Mouse (Mus musculus): ENCODE results near the gene Prrx2. TPM values are rescaled to one million over a fixed set of nuclear protein-coding genes. Genes with fewer than 3 reads are reported as not detected.

The Prrx2 gene
- polyA plus RNA-seq (2015; fragmentation: Nextera tagmentation; extraction: Ambion mirVana): 1.6 and 1.9 TPM in 2 replicates

DNA sequence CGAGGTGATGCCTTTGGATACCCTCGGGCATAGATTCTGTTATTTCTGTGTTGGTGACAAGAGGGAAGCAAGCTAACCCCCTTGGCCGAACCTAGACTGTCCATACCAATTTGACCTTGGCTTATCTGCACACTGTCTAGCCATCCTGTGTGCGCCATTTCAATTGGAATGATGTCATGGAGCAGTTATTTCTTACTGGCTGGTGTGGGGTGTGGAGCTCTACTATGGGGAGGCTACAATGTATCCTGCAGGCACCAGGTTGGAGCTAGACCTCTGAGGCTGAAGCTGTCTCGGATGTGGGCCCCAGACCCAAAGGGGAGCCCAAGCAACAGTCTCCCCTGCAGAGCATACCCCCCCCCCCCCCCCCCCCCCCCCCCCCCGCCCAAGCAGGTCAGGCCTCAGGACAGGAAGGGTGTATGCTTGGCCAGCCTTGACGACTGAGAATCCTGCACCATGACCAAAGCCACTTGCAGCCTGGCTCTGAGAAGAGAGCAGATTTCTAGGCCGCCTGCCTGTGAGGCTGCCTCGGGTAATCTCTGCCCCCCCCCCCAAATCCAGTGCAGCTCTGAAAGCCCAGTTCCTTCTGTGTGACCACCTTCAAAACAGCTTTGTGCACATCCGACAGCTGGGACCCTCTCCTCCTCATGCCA, at the start of gene Prrx2:
Gene Prrx2 (plus strand): TSS at position 600 of the 650 bp plus-strand sequence.
- no peaks in the 10 kb centered on the region for H3K9me3 ChIP-seq (ENCODE audit: control insufficient read depth, low read length)
- H3K27ac ChIP-seq (ENCODE audit: low read length): no peak within 1 kb of the TSS
- 0 out of 2 replicates have a peak within 1 kb of the TSS, but pooled peaks have one; percentile 13 for H3K9ac ChIP-seq (ENCODE audit: low read depth, low read length)
- H3K4me2 ChIP-seq (ENCODE audit: low read depth, low read length): no peak within 1 kb of the TSS
- ATAC-seq: no peak
- no peak within 1 kb of the TSS for H3K4me3 ChIP-seq (ENCODE audit: low read length)
- H3K27me3 ChIP-seq (replicated peaks; ENCODE audit: control insufficient read depth, insufficient read depth, low read length): no peaks in the 10 kb centered on the region
- peaks cover 6% of the 10 kb centered on the region for H3K4me1 ChIP-seq (ENCODE audit: control insufficient read depth, insufficient read depth, low read length)
- H3K36me3 ChIP-seq (ENCODE audit: control insufficient read depth, insufficient read depth, low read length): no peaks in the 10 kb centered on the region
- 63% methylated on average over 9 of the region's 10 CpGs for WGBS

DNA sequence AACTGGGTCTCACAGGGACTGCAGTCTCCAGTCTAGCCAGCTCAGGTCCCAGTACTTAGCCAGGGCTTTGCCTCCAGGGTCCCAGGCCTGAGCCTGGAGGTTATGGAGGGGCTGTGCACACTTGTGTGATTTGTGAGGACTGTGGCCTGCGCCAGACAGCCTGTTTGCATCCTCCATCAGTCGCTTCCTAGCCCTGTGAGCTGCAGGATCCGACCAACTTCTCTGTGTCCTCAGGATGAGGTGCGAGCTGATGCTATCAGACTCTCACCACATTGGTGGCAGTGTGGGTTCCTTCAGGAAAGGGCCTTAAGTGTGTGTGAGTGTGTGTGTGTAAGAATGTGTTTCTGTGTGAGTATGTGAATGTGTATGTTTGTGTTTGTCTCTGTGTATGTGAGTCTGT, 47.3 kb upstream of the Prrx2 start:
- H3K4me2 ChIP-seq (ENCODE audit: low read depth, low read length): no peak overlapping the region
- no peak overlapping the region for H3K4me3 ChIP-seq (ENCODE audit: low read length)
- peak overlapping the region; percentile 29 for H3K9ac ChIP-seq (ENCODE audit: low read depth, low read length)
- no peaks in the 10 kb centered on the region for H3K9me3 ChIP-seq (ENCODE audit: control insufficient read depth, low read length)
- no peaks in the 10 kb centered on the region for H3K27me3 ChIP-seq (replicated peaks; ENCODE audit: control insufficient read depth, insufficient read depth, low read length)
- 65% methylated on average over 4 of the region's 4 CpGs for WGBS
- no peak overlapping the region for H3K27ac ChIP-seq (ENCODE audit: low read length)
- no peaks in the 10 kb centered on the region for H3K36me3 ChIP-seq (ENCODE audit: control insufficient read depth, insufficient read depth, low read length)
- no peak for ATAC-seq
- H3K4me1 ChIP-seq (ENCODE audit: control insufficient read depth, insufficient read depth, low read length): peaks cover 18% of the 10 kb centered on the region

DNA sequence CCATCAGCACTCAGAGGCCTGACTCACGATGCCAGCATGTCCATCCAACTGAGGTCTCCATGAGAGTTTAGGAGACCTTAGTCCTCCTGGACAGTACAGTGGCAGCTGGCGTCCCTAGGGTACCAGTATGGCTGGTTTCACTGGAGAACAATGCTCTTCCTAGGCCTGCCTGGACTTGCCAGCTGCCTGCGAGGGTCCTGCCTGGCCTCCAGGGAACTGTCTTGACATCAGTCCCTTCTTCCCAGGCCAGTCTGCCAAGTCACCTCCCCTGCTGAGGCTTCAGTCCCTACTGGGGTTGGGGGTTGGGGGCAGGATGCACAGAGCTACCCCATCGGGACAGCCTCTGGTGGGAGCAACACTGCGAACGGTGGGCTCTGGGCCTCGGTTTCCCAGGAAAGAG, 42.7 kb upstream of the Prrx2 start:
- WGBS: 88% methylated on average over 7 of the region's 7 CpGs
- Histone ChIP-seq H3K9ac (ENCODE audit: low read depth, low read length) (no peak overlapping the region), H3K27ac (ENCODE audit: low read length) (no peak overlapping the region), H3K36me3 (ENCODE audit: control insufficient read depth, insufficient read depth, low read length) (no peaks in the 10 kb centered on the region), H3K4me3 (ENCODE audit: low read length) (no peak overlapping the region), H3K9me3 (ENCODE audit: control insufficient read depth, low read length) (no peaks in the 10 kb centered on the region), H3K4me2 (ENCODE audit: low read depth, low read length) (no peak overlapping the region), H3K27me3 (replicated peaks; ENCODE audit: control insufficient read depth, insufficient read depth, low read length) (no peaks in the 10 kb centered on the region), H3K4me1 (ENCODE audit: control insufficient read depth, insufficient read depth, low read length) (peaks cover 14% of the 10 kb centered on the region; the same call in 1 of the 2 replicates)
- no peak for ATAC-seq

DNA sequence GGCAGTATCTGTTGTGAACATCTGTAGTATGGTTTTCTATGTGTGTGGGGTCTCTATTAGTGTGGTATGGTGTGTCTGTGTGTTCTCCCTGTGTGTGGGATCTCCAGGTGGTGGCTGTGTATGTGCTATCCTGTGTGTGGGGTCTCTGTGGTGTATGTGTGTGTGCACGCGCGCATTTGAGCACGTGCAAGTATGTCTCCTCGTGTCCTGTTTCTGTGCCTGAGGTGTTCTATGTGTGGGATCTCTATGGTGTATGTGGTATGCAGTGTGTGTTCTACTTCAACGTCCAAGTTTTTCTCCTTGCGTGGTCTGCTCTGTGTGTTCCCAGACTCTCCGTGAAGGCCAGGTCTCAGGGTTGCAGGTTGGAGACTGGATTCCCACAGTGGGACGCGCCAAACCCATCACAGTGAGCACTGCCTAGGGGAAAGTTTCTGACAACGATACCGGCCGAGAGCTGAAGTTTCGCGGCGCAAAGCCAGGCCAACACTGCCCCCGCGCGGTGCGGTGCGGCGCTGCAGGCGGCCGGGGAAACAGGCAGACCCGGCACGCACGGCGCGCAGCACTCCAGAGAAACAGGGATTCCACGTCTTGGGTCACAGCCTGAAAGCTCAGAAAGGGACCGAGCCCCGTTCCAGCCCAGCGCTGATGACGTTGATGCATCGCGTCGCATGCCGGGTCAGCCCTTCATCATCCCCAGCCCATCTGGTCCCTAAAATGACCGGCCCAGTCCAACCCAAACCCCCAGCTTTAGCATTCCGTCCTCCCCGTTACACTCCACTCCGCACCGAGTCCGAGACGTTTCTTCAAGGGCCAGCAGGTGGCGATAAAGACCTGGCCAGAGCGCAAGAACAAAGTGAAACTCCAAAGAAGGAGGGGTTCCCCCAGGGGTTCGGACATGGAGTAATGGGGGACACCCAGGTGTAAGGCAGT, 40.3 kb upstream of the Prrx2 start:
- H3K27ac ChIP-seq (ENCODE audit: low read length): peak overlapping the region; percentile 66; the same call in 1 of the 2 replicates
- H3K4me3 ChIP-seq (ENCODE audit: low read length): peak overlapping the region; percentile 52
- WGBS: 6% methylated on average over 48 of the region's 48 CpGs
- H3K36me3 ChIP-seq (ENCODE audit: control insufficient read depth, insufficient read depth, low read length): no peaks in the 10 kb centered on the region
- ATAC-seq: peak; percentile 85
- H3K27me3 ChIP-seq (replicated peaks; ENCODE audit: control insufficient read depth, insufficient read depth, low read length): no peaks in the 10 kb centered on the region
- H3K4me2 ChIP-seq (ENCODE audit: low read depth, low read length): peak overlapping the region; percentile 78
- peaks cover 17% of the 10 kb centered on the region; the same call in 1 of the 2 replicates for H3K4me1 ChIP-seq (ENCODE audit: control insufficient read depth, insufficient read depth, low read length)
- H3K9ac ChIP-seq (ENCODE audit: low read depth, low read length): peak overlapping the region; percentile 73
- no peaks in the 10 kb centered on the region for H3K9me3 ChIP-seq (ENCODE audit: control insufficient read depth, low read length)

DNA sequence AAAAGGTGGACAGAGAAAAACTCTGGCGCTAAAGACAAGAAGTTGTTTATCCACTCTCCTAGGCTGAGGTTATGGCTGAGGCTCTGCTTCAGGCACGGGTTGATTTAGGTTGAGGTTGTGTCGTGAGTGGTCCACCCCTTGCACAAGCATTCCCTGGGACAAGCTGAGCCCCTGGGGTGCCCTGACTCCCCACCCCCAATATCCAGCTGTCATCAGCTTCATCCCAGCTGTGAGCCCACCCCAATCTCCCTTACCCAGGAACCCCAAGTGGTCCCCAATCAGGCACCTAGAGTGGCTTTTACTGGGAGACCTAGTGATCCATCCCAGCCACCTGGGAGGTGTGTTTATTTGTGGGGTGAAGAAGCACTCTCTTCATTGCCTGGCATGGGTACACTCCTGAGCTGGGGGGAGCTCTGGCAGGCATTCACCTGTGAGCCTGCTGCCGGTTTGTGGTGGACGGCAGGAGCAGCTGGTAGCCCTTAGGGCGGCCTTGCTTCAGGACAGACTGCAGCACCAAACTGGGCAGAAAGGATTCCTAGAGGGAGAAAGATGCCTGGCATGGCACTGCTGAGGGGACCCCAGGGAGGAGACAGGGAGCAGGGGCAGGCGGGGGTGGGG, 39.4 kb upstream of the Prrx2 start:
- Histone ChIP-seq H3K9ac (ENCODE audit: low read depth, low read length) (peak overlapping the region; percentile 73), H3K9me3 (ENCODE audit: control insufficient read depth, low read length) (no peaks in the 10 kb centered on the region), H3K27ac (ENCODE audit: low read length) (no peak overlapping the region), H3K4me1 (ENCODE audit: control insufficient read depth, insufficient read depth, low read length) (peaks cover 17% of the 10 kb centered on the region; the same call in 1 of the 2 replicates), H3K4me2 (ENCODE audit: low read depth, low read length) (peak overlapping the region; percentile 78), H3K27me3 (replicated peaks; ENCODE audit: control insufficient read depth, insufficient read depth, low read length) (no peaks in the 10 kb centered on the region), H3K36me3 (ENCODE audit: control insufficient read depth, insufficient read depth, low read length) (no peaks in the 10 kb centered on the region), H3K4me3 (ENCODE audit: low read length) (peak overlapping the region; percentile 52)
- WGBS: 71% methylated on average over 7 of the region's 7 CpGs
- ATAC-seq: 0 out of 2 replicates have a peak, but pooled peaks have one; percentile 6

DNA sequence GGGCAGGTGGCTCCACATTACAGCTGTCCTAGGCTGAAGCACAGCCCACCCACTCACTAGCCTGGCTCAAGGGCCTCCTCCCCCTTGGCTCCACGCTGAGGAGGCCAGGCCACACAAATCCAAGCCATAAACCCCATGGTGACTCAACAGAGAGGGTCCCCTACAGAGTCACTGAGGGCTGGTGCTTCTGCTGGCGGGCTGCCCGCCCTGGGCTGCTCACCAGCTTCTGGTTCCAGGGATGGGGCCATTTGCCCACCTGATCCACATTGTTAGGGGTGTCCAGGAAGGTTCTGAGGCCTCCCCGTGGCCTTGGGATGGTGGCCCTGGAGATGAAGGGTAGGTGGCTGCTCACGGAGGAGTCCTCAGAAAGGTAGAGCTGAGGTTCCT, 38.9 kb upstream of the Prrx2 start:
- WGBS: 67% methylated on average over 5 of the region's 5 CpGs
- H3K9ac ChIP-seq (ENCODE audit: low read depth, low read length): no peak overlapping the region
- 0 out of 2 replicates have a peak overlapping the region, but pooled peaks have one; percentile 28 for H3K4me2 ChIP-seq (ENCODE audit: low read depth, low read length)
- no peaks in the 10 kb centered on the region for H3K9me3 ChIP-seq (ENCODE audit: control insufficient read depth, low read length)
- no peaks in the 10 kb centered on the region; the same call in 1 of the 2 replicates for H3K27me3 ChIP-seq (replicated peaks; ENCODE audit: control insufficient read depth, insufficient read depth, low read length)
- peaks cover 18% of the 10 kb centered on the region; the same call in 1 of the 2 replicates for H3K4me1 ChIP-seq (ENCODE audit: control insufficient read depth, insufficient read depth, low read length)
- ATAC-seq: no peak
- H3K4me3 ChIP-seq (ENCODE audit: low read length): no peak overlapping the region
- no peak overlapping the region for H3K27ac ChIP-seq (ENCODE audit: low read length)
- H3K36me3 ChIP-seq (ENCODE audit: control insufficient read depth, insufficient read depth, low read length): no peaks in the 10 kb centered on the region

DNA sequence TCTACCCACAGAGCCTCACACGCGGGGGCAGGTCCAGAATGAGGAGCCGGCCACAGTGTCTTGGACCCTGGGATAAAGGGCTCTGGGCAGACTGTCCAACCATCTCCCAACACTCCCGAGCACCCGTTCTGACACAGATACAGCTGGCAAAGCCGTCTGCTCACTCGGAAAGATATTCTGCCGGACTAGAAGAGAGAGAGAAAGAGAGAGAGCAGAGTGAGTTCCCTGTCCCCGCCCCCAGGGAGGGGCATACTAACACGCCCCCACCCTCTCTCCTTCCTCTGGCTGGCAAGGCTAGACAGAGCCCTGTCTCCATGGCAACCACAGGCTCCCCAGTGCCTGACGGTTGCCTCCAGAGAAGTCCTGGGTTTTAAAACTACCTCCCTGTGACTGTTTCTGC, 38.4 kb upstream of the Prrx2 start:
- no peak overlapping the region for H3K27ac ChIP-seq (ENCODE audit: low read length)
- H3K9me3 ChIP-seq (ENCODE audit: control insufficient read depth, low read length): no peaks in the 10 kb centered on the region
- H3K4me2 ChIP-seq (ENCODE audit: low read depth, low read length): 0 out of 2 replicates have a peak overlapping the region, but pooled peaks have one; percentile 28
- H3K36me3 ChIP-seq (ENCODE audit: control insufficient read depth, insufficient read depth, low read length): no peaks in the 10 kb centered on the region
- H3K4me3 ChIP-seq (ENCODE audit: low read length): peak overlapping the region; percentile 15; the same call in 1 of the 2 replicates
- peak overlapping the region; percentile 15; the same call in 1 of the 2 replicates for H3K9ac ChIP-seq (ENCODE audit: low read depth, low read length)
- peaks cover 23% of the 10 kb centered on the region; the same call in 1 of the 2 replicates for H3K4me1 ChIP-seq (ENCODE audit: control insufficient read depth, insufficient read depth, low read length)
- H3K27me3 ChIP-seq (replicated peaks; ENCODE audit: control insufficient read depth, insufficient read depth, low read length): no peaks in the 10 kb centered on the region; the same call in 1 of the 2 replicates
- WGBS: 10% methylated on average over 11 of the region's 11 CpGs
- peak; percentile 57 for ATAC-seq

DNA sequence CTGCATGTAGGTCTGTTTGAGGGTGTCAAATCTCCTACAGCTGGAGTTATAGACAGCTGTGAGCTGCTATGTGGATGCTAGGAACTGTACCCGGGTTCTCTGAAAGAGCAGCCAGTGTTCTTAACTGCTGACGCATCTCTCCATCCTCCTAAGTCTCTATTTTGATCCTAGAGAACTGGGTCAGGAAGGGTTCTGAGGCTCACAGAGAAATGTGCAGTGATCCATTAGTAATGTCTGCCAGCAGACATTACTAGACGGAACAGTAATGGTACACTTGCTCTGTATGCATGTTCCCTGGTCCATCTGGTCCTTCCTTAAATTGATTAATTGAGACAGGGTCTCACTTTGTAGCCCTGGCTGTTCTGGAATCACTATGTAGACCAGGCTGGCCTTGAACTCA, 35.3 kb upstream of the Prrx2 start:
- Histone ChIP-seq H3K4me2 (ENCODE audit: low read depth, low read length) (no peak overlapping the region), H3K27ac (ENCODE audit: low read length) (no peak overlapping the region), H3K27me3 (replicated peaks; ENCODE audit: control insufficient read depth, insufficient read depth, low read length) (peaks cover 3% of the 10 kb centered on the region; the same call in 1 of the 2 replicates), H3K4me1 (ENCODE audit: control insufficient read depth, insufficient read depth, low read length) (peaks cover 27% of the 10 kb centered on the region; the same call in 1 of the 2 replicates), H3K9me3 (ENCODE audit: control insufficient read depth, low read length) (no peaks in the 10 kb centered on the region), H3K4me3 (ENCODE audit: low read length) (no peak overlapping the region), H3K36me3 (ENCODE audit: control insufficient read depth, insufficient read depth, low read length) (no peaks in the 10 kb centered on the region), H3K9ac (ENCODE audit: low read depth, low read length) (no peak overlapping the region)
- WGBS: 82% methylated on average over 3 of the region's 3 CpGs
- no peak for ATAC-seq

DNA sequence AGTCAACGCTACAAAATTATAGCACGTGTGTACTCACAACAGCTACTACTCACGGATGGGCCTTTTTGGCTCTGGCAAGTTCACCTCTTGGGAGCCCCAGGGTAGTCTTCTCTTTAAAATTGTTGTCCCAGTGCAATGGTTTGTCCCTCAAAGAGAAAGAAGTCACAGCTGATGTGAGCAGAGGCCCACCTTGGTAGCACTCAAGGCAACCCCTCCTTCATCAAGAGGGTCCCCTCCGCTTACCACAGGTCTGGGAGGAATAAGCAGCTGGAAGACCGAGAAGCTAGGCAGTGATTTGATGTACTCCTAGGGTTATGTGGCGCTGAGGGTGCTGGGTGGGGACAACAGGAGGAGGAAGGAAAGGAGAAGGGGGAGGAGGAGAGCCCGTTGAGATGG, 34.1 kb upstream of the Prrx2 start:
- Histone ChIP-seq H3K4me1 (ENCODE audit: control insufficient read depth, insufficient read depth, low read length) (peaks cover 25% of the 10 kb centered on the region; the same call in 1 of the 2 replicates), H3K4me2 (ENCODE audit: low read depth, low read length) (peak overlapping the region; percentile 98), H3K4me3 (ENCODE audit: low read length) (peak overlapping the region; percentile 54), H3K27ac (ENCODE audit: low read length) (no peak overlapping the region), H3K9ac (ENCODE audit: low read depth, low read length) (peak overlapping the region; percentile 73), H3K9me3 (ENCODE audit: control insufficient read depth, low read length) (no peaks in the 10 kb centered on the region), H3K27me3 (replicated peaks; ENCODE audit: control insufficient read depth, insufficient read depth, low read length) (peaks cover 3% of the 10 kb centered on the region; the same call in 1 of the 2 replicates), H3K36me3 (ENCODE audit: control insufficient read depth, insufficient read depth, low read length) (no peaks in the 10 kb centered on the region)
- 36% methylated on average over 7 of the region's 7 CpGs for WGBS
- no peak for ATAC-seq

Data from intestine, embryonic 16.5 days (tissue).